Mouse (Mus musculus): ENCODE data around the gene Cldnd2. TPM values are rescaled to one million over a fixed set of nuclear protein-coding genes. Genes with fewer than 3 reads are reported as not detected.

Gene Cldnd2
- total RNA-seq, 2 experiments from 2014 or later, result 2.4 TPM; not detected in 1

- no peak for ATAC-seq (replicated peaks; ENCODE audit: poor library complexity, severe bottlenecking)
Observed at GRCm38 (mm10) chr7:43488646-43489045, 48.1 kb downstream of the Cldnd2 start.

- no peak for ATAC-seq (replicated peaks; ENCODE audit: poor library complexity, severe bottlenecking)
Observed at GRCm38 (mm10) chr7:43489631-43490125, 49.1 kb downstream of the Cldnd2 start, which contains the start of gene Iglon5. TSS of gene Iglon5 (minus strand) at chr7:43490075.

- ATAC-seq (replicated peaks; ENCODE audit: poor library complexity, severe bottlenecking), result no peak
Observed at GRCm38 (mm10) chr7:43490182-43490584, 49.6 kb downstream of the Cldnd2 start.

- no peak for ATAC-seq (replicated peaks; ENCODE audit: poor library complexity, severe bottlenecking)
Observed at GRCm38 (mm10) chr7:43490861-43491260, 50.3 kb downstream of the Cldnd2 start.

Other genes with a start within 250 kb of the Cldnd2 start
- gene Zfp715, start 127.5 kb upstream of the Cldnd2 start, total RNA-seq (2014; fragmentation: Nextera tagmentation), result 17.7 and 20.7 TPM in 2 replicates
- 13.3 and 22.0 TPM in 2 replicates for gene Zfp715, start 127.5 kb upstream of the Cldnd2 start, total RNA-seq (2017)
- 11.6 and 16.5 TPM in 2 replicates for gene Siglecf, start 89.4 kb upstream of the Cldnd2 start, total RNA-seq (2014; fragmentation: Nextera tagmentation)
- 19.2 and 22.0 TPM in 2 replicates for gene Siglecf, start 89.4 kb upstream of the Cldnd2 start, total RNA-seq (2017)
- gene Siglecg, start 32.6 kb upstream of the Cldnd2 start, total RNA-seq (2014; fragmentation: Nextera tagmentation), result 11.9 and 27.5 TPM in 2 replicates
- gene Siglecg, start 32.6 kb upstream of the Cldnd2 start, total RNA-seq (2017), result 11.8 and 12.6 TPM in 2 replicates
- not detected in 2 replicates for gene Lim2, start 13.1 kb upstream of the Cldnd2 start, total RNA-seq (2014; fragmentation: Nextera tagmentation)
- gene Lim2, start 13.1 kb upstream of the Cldnd2 start, total RNA-seq (2017), result 0.05 TPM in 1 of 2 replicates, not detected in the other
- 772 and 862 TPM in 2 replicates for gene Nkg7, start 3.7 kb upstream of the Cldnd2 start, total RNA-seq (2014; fragmentation: Nextera tagmentation)
- 227 and 400 TPM in 2 replicates for gene Nkg7, start 3.7 kb upstream of the Cldnd2 start, total RNA-seq (2017)
- gene Etfb, start 3.3 kb downstream of the Cldnd2 start, total RNA-seq (2014; fragmentation: Nextera tagmentation), result 485 and 520 TPM in 2 replicates
- 676 and 828 TPM in 2 replicates for gene Etfb, start 3.3 kb downstream of the Cldnd2 start, total RNA-seq (2017)
- gene Gm45233, start 3.3 kb downstream of the Cldnd2 start, total RNA-seq (2014; fragmentation: Nextera tagmentation), result 0.43 TPM in 1 of 2 replicates, not detected in the other
- 5.7 TPM in 1 of 2 replicates, not detected in the other for gene Gm45233, start 3.3 kb downstream of the Cldnd2 start, total RNA-seq (2017)
- gene Vsig10l, start 22.4 kb downstream of the Cldnd2 start, total RNA-seq (2014; fragmentation: Nextera tagmentation), result 5.9 and 10.4 TPM in 2 replicates
- 4.3 and 4.4 TPM in 2 replicates for gene Vsig10l, start 22.4 kb downstream of the Cldnd2 start, total RNA-seq (2017)
- gene Iglon5, start 49.3 kb downstream of the Cldnd2 start, total RNA-seq (2014; fragmentation: Nextera tagmentation), result not detected in 2 replicates
- gene Iglon5, start 49.3 kb downstream of the Cldnd2 start, total RNA-seq (2017), result not detected in 2 replicates
- gene 4931406B18Rik, start 65.2 kb downstream of the Cldnd2 start, total RNA-seq (2014; fragmentation: Nextera tagmentation), result not detected in 2 replicates
- gene 4931406B18Rik, start 65.2 kb downstream of the Cldnd2 start, total RNA-seq (2017), result not detected in 2 replicates
- 4.0 and 5.7 TPM in 2 replicates for gene Cd33, start 103.6 kb downstream of the Cldnd2 start, total RNA-seq (2014; fragmentation: Nextera tagmentation)
- gene Cd33, start 103.6 kb downstream of the Cldnd2 start, total RNA-seq (2017), result 2.9 and 4.1 TPM in 2 replicates
- gene Zfp658, start 121.5 kb downstream of the Cldnd2 start, total RNA-seq (2014; fragmentation: Nextera tagmentation), result 1.7 and 1.9 TPM in 2 replicates
- gene Zfp658, start 121.5 kb downstream of the Cldnd2 start, total RNA-seq (2017), result 0.98 and 1.5 TPM in 2 replicates
- gene Zfp719, start 138.8 kb downstream of the Cldnd2 start, total RNA-seq (2014; fragmentation: Nextera tagmentation), result 9.9 and 19.2 TPM in 2 replicates
- gene Zfp719, start 138.8 kb downstream of the Cldnd2 start, total RNA-seq (2017), result 7.8 and 10.8 TPM in 2 replicates
- 1.4 TPM in 1 of 2 replicates, not detected in the other for gene Zfp819, start 166.4 kb downstream of the Cldnd2 start, total RNA-seq (2014; fragmentation: Nextera tagmentation)
- gene Zfp819, start 166.4 kb downstream of the Cldnd2 start, total RNA-seq (2017), result 0.17 and 0.98 TPM in 2 replicates
- gene Ceacam18, start 193.9 kb downstream of the Cldnd2 start, total RNA-seq (2014; fragmentation: Nextera tagmentation), result 0.28 TPM in 1 of 2 replicates, not detected in the other
- gene Ceacam18, start 193.9 kb downstream of the Cldnd2 start, total RNA-seq (2017), result not detected in 2 replicates
- 13.1 and 15.1 TPM in 2 replicates for gene Siglece, start 219.4 kb downstream of the Cldnd2 start, total RNA-seq (2014; fragmentation: Nextera tagmentation)
- 5.2 and 9.0 TPM in 2 replicates for gene Siglece, start 219.4 kb downstream of the Cldnd2 start, total RNA-seq (2017)
- gene Ctu1, start 231.2 kb downstream of the Cldnd2 start, total RNA-seq (2014; fragmentation: Nextera tagmentation), result 5.6 and 8.7 TPM in 2 replicates
- gene Ctu1, start 231.2 kb downstream of the Cldnd2 start, total RNA-seq (2017), result 5.5 and 9.5 TPM in 2 replicates
- not detected in 2 replicates for gene Klk14, start 249.6 kb downstream of the Cldnd2 start, total RNA-seq (2014; fragmentation: Nextera tagmentation)
- gene Klk14, start 249.6 kb downstream of the Cldnd2 start, total RNA-seq (2017), result not detected in 2 replicates

All from granulocyte monocyte progenitor cell, adult 5-6 weeks (primary cell).